Mouse (Mus musculus): ENCODE data around the gene Cox17.

Gene Cox17

DNA sequence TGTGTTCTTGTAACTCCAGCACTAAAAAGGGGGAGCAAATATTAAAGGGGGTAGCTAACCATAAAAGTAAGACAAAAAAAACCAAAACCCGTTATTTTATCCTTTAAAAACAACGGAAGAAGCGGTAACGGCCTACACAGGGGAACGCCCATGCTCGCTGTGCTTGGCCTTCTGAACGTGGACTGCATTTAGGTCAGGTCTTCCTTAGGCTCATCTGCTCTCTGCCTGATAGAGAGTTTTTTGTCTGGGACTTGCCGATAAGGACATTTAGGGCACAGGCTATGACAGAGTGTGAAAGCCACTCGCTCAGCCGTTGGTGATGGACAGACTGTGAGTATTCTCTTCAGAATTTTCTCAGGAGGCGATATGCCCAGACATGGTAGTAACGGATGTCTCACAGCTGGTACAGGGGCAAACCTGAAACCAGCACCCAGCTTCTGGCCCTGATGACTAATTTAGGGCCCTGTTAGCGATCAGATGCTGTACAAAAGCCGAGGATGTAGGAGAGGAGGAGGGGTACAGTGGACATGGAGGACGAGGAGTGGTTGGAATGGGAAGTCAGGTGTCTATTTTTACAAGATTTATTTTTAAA is 25.0 kb downstream of the Cox17 start:
- DNase-seq (ENCODE audit: low read depth), result peak; percentile 67

DNA sequence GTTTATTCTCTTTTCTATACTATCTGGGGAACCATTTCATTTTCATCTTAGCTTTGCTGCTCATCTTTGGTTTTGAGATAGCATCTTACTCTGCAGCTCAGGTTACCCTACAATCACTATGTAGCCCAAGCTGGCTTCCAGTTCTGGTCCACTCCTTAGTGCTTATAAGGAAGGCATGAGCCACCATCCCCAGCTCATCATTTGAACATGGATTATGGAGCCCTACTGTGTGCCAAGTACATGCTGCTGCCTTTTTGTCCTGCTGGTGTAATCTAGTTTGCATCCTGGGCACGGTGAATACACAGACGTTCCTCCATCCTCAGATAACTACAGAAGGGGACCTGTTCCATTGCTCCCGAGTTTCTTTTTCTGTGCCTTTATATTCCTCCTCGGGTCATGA is 26.1 kb downstream of the Cox17 start:
- DNase-seq (ENCODE audit: low read depth), result peak; percentile 39

DNA sequence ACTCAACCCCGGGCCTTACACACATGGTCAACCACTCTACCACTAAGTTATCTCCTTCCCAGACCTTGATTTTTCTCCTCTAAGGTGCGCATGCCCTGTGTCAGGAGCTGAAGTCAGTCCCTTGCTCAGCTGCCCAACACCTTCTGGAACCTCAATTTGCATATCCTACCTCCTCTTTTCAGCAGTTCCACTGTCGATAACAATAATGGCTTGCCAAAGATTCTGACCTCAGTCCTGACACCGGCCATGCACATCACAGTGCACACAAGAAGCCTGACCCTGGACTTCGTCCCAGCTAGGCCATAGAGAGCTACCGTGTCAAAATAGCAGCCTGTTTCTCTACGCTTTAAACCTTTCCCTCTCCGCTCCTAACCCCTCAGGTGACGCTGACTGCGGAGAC is 26.6 kb downstream of the Cox17 start:
- DNase-seq (ENCODE audit: low read depth), result no peak

DNA sequence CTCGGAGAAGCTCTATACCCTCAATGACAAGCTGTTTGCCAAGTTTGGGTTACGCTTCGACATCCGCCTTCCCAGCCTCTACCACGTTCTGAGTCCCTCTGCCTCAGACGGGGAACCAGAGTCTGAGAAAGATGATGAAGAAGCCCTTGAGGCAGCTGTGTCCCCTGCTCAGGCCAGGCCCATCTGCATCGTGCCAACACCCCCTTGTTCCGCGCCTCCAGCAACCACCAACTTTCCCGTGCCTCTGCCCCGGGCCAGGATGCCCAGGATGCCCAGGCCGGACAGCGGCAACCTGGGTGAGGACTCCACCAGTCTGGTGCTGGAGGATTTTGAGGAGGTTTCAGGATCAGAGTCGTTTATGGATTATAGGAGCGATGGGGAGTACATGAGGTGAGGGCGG is 27.1 kb downstream of the Cox17 start:
- no peak for DNase-seq (ENCODE audit: low read depth)

DNA sequence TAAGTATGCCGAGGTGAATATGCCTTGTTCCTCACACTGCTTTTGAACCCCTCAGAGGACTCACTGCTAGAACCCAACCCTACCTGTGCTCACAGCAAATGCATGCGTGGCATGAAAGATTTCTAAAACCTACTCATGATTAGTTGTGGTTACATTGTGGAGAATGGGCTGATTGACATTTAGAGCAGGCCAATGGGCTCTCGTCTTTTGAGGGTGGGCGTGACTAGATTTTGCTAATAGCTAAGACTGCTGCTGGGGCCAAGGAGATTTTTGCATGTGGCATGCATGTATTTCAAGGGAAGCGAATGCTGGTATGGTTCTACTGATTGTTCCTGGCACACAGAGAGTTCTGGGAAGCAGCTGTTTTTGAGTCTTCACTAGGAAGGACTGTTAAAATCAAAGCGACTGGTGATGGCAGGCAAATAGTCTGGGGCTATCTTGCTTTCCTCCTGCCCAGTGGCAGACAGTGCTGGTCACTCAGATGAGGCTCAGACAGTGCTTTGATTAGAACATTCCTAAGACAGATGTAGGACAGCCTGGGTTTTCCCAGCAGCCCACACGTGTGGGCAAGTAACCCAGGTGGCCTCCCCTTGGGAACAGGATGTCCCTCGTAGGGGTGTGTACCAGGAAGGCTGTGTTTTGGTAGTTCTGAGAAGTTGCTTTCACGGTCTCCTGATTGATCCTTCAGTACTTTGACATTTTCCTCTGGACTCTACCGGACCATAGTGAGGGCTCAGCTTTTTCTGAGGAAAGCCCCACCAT is 27.8 kb downstream of the Cox17 start:
- peak; percentile 82 for DNase-seq (ENCODE audit: low read depth)

DNA sequence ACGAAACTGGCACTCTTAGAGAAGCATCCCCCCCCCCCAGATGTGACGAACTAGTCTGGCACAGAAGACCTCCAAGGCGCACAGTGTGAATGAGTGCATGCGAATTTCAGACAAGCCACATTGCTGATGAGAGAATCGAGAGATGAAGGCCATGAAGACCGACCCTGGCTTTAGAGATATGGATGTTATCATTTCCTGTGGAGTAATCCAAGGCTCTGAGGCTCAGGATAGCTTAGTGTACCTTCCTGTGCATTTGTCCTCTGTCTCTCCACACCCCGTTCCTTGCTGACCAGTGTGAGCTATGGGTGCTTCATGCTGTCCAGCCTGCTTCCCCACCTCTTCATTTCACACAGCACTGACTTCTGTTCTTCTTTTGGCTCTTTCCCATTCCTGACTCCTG is 28.4 kb downstream of the Cox17 start:
- no peak for DNase-seq (ENCODE audit: low read depth)

DNA sequence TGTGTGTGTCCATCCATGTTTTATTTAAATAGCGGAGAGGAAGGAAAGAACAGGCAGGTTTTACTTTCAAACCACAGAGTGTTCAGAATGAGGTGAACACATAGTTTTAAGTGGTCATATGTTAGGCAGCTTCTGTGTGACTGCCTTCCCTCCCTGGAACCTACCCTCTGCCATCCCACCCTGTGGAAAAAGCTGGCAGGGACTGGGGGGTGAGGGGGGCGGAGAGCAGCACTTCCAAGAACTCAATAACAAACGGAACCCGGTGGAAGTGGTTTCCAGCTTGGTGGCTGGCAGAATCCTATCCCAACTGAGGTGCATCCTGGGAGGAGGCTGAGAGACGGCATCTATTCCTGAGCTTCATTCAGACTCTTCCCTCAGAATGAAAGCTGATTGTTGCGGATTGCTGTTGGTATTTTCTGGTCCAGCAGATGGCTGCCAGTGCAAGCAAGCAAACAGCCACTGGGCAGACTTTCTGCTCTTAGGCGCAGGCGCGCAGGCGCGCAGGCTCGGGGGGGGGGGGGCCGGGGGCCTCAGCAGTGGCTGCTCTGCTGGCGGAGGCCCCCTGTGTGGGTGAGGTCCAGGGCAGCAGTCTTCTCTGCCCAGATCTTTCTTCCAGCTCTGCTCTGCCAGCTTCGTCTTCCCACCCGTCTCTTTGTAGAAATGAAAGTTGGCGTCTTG is 29.5 kb downstream of the Cox17 start:
- peak; percentile 72 for DNase-seq (ENCODE audit: low read depth)

DNA sequence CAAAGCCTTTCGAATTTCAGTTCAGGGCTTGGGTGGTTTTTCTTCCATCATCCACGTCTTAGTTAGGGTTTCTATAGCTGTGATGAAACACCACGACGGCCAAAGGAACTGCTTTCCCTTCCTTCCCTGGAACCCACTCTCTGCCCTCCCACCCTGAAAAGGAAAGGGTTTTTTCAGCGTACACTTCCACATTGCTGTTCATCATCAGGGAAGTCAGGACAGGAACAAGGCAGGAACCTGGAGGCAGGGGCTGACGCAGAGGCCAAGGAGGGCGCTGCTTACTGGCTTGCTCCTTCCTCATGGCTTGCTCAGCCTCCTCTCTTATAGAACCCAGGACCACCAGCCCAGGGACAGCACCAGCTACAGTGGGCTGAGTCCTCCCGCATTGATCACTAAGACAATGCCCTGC is 30.1 kb downstream of the Cox17 start:
- DNase-seq (ENCODE audit: low read depth), result no peak

DNA sequence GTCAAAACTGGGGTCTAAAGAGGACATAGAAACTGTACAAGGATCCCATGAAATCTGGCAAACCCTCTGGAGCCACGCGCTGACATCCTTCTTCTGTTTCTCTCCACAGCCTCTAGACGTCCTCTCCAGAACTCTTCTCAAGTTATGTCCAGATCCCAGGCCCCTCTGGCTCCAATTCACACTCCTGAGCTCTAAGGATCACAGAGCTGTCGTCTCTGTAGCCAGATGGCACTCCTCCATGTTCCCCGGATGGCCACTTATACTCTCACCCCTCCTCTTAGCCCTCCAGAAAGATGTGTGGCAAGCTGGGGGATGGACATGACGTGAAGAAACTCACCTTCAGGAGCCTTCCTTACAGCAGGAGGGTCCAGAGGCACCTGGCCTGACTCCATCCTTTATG is 30.8 kb downstream of the Cox17 start:
- no peak for DNase-seq (ENCODE audit: low read depth)

DNA sequence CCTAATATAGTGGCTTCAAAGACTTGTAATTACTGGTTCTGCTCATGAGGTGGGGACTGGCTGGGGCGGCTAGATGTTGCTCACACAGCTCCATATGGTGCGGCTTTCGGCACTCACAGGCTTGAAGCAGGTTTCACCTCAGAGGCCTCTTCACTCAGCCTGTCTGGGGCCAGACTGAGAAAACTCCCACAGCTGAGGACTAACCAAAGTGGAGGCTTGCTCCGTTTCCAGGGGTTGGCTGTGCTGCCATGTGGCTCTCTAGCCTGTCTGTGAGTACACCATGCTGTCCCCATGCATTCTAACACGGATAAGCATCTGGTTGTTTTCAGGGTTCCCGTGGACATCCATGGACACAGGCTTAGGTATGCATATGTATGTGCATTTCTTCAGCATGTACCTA is 31.8 kb downstream of the Cox17 start:
- DNase-seq (ENCODE audit: low read depth), result no peak

DNA sequence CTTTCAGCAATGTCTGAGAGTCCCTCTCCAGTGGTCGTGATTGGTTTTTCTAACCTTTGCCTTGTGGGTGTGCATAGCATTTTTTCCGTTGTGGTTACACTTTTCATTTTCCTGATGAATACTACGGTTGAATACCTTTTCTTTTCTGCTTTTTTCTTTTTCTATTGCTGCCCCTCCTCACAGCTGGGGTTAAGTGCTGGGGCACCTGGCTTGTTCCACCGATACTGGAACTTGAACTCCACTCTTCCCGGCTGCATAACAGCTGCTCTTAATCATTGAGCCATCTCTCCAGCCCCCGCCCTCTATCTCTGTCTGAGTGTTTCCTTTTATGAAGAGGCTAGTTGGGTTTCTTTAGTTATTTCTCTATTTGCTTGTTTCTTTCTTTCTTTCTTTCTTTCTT is 32.3 kb downstream of the Cox17 start:
- peak; percentile 49 for DNase-seq (ENCODE audit: low read depth)

DNA sequence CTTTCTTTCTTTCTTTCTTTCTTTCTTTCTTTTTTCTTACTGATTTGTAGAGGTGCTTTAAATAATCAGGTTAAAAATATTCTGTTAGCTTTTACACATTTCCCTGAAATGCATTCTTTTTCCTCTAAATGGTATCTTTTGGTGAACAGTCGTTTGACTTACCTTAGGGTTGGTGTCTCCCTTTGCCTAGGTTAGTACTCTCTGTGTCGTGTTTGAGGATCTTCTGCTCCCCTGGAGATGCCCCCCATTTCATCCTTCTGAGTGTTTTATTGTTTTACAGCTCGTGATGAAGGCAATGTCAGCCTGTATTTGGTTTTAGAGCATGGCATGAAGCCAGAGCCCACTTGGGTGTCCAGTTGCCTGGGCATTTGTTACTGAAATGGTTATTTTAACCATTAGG is 32.7 kb downstream of the Cox17 start:
- no peak for DNase-seq (ENCODE audit: low read depth)

DNA sequence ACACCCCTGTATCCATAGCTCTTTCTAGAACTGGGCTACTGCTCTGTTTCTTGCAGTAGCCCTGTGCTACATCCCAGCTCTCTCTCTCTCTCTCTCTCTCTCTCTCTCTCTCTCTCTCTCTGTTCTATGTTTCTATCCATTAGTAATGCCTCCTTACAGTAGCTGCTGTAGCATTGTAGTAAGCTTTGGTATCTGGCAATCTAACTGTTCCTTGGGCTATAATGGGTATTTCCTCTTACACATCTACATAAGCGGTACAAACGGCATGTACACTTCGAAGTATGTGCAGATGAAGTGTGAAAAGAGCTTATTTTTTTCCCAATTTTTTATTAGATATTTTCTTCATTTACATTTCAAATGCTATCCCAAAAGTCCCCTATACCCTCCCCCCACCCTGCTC is 33.1 kb downstream of the Cox17 start:
- DNase-seq (ENCODE audit: low read depth), result no peak

DNA sequence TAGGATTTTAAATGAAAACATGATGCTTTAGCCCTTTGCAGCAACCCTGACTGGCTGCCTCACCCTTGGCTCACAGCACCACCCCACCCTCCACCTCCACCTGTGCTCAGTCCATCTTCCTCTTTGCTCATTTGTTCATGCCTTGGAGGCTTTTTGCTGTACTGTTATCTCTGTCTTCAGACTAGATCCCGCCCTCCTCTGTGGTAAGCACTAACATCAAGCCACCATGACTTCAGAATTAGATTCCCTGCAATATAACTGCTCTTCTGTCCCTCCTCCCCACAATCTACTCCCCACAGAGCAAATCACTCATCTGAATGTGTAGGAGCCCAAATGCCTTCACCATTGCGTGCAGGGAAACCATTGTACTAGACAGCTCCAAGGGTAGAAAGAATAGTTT is 36.9 kb downstream of the Cox17 start:
- DNase-seq (ENCODE audit: low read depth), result no peak

DNA sequence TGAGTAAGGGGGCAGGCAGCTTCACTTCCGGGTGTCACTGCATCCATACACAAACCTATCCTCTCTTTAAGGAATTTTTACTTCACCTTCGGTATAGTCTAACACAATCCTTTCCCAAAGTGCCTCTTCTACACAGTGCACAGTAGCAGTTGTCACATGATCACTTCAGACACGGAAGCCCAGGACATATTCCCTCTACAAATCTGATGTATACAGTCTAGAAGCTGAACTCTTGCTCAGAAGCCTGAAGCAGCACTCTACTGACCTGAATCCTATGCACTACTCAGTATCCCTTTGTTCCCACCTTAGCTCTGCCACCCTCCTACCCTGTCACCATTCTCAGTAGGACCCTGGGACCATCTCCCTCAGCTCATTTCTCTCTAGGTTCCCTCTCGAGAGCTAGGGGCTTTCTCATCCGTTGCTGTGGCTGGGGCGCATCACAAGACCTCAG is 38.4 kb downstream of the Cox17 start:
- DNase-seq (ENCODE audit: low read depth), result no peak

DNA sequence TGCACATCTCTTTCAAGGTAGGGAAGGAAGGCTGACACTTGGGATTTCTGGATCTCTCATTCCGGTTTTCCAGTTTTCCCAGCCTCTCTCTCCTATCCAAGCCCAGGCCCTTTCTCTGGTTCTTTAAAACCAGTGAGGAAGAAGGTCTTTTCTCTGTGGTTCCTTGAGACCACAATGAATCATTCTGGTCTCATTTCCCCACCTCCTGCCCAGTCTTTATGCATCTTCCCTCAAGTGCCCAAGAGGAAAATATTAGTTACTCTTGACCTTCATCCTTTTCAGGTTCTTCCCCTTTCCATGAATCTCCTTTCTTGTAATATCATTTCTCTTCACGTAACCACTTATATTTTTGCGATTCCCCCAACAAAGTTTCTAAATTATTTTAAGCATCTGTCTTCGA is 38.9 kb downstream of the Cox17 start:
- DNase-seq (ENCODE audit: low read depth), result no peak

DNA sequence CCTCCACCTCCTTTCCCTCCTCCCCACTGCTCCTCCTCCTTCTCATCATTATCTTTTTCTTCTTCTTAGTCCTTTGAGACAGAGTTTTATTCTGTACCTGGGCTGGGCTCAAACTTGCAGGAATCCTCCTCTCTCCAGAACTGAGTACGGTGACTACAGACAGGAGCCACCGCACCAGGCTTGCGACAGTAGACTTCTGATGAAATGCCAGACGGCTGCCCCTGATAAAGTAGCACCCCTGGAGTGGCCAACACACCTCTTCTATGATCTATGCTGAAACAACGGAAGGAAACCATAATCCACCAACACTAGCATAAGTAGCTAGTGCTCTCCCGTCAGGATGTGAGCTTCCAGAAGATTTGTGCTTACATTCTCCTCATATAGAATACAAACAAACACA is 40.6 kb downstream of the Cox17 start:
- DNase-seq (ENCODE audit: low read depth), result no peak

DNA sequence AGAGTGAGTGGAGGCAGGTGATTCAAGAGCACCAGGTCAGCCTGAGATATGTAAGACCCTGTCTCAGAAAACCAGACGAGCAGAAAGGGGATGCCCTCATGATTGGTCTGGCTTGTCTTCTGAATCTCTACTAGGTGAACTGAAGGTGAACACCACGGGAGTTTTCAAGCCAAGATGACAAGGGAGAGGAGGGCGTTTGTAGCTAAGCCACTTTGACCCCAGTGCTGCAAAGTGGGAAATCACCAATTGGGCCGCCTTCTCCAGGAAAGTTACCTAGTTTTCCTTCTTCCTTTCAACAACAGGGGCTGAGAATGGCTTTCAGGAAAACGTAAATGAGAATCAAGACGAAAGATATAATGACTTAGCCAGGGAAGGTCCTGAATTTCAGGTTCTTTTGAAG is 42.0 kb downstream of the Cox17 start:
- no peak for DNase-seq (ENCODE audit: low read depth)

DNA sequence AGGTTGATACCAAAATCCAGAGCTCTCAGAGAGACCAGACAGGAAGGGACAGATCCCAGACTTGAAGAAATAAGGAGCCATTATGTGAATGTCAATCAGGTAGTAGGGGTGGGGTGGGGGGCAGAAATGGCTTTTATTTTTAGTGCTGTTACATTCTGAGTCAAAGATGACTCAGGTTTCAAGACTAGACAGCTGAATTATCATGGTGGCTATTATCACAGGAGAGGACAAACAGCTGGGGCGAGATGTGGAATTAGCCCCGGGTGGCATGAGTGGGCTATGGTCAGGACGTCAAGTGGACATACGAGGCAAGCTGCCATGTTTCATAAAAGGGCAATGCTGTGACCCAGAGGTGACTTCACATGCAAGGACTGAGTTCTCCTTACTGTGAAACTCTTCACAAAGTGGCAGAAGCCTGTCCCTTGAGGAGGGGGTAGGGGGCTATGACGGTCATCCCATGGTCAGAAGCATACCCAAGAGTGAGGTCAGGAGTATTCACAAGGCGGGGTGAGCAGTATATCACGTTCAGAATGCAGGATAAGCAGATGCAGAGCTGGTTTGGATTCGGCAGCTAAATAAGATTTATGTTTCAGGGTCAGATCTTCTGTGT is 42.6 kb downstream of the Cox17 start:
- no peak for DNase-seq (ENCODE audit: low read depth)

DNA sequence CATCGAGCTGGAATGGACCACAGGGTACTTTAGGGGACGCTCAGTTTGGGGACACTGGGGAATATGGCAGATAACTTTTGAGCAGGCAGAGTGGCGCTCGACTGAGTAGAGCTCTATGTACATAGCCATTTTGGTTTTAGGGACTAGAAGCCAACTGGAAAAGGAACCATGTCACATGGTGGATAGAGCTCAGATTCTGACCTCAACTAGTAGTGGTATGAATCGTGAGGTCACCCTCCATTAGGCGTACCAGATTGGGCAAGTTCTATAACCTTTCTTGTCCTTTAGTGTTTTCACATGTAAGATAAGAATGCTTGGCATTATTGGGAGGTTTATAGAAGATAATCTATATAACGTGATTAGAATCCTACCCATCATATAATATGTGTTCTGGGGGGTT is 43.5 kb downstream of the Cox17 start:
- DNase-seq (ENCODE audit: low read depth), result no peak

DNA sequence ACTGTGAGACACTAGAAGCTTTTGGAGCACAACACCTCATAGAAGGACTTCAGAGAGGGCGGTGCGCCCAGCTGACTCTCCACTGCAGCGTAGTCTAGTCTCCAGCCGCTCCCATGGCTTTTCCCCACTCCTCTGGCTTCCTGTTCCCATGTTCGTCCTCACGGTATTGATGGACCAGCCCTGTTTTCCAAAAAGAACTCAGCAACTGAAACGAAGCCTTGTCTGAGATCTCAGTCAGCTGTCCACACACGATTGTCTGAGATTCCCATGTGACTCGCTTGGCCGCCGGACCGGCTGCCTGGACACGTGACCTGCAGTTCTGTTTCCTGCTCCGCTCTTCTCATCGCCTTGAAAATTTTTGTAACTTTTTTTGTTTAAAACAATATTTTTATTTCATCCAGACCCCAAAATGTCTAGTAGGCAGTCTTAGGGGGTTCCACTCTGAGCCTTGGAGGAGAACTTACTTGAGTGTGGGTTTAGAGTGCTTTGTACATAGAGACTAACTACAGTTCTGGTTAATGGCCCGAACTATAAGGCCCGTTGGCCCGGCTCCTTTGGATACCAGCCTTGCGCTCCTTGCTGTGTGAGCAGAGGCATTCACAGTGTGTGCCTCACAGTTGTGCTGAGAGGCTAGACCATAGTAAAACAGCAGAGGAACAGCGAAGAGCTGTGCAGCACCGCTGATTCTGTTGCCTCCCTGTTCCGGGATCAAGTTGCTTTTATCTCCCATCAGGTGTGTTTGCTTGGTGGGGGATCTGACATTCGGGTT is 45.5 kb downstream of the Cox17 start:
- DNase-seq (ENCODE audit: low read depth), result no peak

DNA sequence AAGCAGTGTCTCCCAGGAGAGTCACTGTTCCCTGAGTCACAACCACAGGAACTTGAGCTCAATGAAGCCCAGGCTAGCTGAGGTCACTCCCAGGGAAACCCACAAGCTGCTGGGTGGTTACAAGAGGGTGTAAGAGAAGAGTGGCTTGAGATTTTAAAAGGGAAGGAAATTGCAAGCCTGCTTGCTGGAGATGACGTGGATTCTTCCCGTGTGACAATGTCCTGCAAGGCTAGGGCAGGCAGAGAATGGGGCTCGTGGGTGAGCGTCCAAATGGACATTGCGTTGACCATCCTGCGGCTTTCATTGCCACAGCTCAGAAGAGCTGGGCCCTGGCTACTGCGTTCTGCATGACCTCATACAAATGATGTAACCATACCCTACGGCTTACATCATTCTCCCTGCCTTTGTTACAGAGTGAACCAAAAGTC is 47.4 kb downstream of the Cox17 start:
- DNase-seq (ENCODE audit: low read depth), result no peak

All from induced T-regulatory cell, adult 2 months (primary cell).